Mouse (Mus musculus) embryo, embryonic 10 days (tissue): ENCODE measurements at regions not wholly inside any gene's neighbourhood (a gene's known extent, or its start where the extent isn't known, plus 50 kb on each side); places are given as distances from the start of the nearest gene placed in this dataset.
"Not testable (repeated sequence)": the region's sequence is repeated elsewhere in the genome, so short reads cannot be mapped to it uniquely, and the experiment has no call there.

ENCODE experiments used
- DNase-seq: peaks from one replicate; pipeline ENCODE4 v3.0.0-alpha.2; 2015; ENCODE audit warnings: low spot score

DNA sequence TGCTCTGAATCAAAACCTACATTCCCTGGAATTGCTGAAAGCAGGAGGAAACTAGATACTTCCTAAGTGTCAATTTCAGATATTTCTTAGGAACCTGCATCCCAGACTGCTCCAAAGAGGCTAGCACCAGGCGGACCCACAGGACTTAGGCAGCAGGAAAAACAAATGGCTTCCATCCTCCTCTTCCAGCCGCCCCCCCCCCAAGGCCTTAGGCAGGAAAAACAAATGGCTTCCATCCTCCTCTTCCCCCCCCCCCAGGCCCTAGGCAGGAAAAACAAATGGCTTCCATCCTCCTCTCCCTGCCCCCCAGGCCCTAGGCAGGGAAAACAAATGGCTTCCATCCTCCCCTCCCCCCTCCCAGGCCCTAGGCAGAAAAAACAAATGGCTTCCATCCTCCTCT is 64.5 kb upstream of the Nap1l2 start:
- DNase-seq = no peak

DNA sequence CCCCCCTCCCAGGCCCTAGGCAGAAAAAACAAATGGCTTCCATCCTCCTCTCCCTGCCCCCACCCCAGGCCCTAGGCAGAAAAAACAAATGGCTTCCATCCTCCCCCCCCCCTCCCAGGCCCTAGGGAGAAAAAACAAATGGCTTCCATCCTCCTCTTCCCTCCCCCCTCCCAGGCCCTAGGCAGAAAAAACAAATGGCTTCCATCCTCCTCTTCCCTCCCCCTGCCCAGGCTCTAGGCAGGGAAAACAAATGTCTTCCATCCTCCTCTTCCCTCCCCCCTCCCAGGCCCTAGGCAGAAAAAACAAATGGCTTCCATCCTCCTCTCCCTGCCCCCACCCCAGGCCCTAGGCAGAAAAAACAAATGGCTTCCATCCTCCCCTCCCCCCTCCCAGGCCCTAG is 65.0 kb upstream of the Nap1l2 start:
- DNase-seq = not testable (repeated sequence)

DNA sequence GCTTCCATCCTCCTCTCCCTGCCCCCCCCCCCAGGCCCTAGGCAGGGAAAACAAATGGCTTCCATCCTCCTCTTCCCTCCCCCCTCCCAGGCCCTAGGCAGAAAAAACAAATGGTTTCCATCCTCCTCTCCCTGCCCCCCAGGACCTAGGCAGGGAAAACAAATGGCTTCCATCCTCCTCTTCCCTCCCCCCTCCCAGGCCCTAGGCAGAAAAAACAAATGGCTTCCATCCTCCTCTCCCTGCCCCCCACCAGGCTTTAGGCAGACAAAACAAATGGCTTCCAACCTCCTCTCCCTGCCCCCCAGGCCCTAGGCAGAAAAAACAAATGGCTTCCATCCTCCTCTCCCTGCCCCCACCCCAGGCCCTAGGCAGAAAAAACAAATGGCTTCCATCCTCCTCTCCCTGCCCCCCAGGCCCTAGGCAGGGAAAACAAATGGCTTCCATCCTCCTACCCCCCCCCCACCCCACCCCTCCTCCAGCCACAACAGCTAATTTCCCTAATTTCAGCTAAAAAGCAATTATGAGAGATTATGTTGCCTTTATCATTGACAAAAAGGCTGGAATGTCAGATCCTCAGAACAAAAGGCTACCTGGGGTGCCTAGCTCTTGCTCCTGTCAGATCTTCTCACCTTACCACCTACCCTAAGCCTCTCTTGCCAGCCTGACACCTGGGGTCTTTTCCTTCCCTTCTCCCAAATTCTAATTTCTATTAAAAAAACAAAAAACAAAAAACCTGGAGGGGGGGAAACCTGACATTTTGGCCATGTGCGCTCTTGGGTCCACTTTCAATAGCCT is 65.8 kb upstream of the Nap1l2 start:
- DNase-seq = not testable (repeated sequence)

DNA sequence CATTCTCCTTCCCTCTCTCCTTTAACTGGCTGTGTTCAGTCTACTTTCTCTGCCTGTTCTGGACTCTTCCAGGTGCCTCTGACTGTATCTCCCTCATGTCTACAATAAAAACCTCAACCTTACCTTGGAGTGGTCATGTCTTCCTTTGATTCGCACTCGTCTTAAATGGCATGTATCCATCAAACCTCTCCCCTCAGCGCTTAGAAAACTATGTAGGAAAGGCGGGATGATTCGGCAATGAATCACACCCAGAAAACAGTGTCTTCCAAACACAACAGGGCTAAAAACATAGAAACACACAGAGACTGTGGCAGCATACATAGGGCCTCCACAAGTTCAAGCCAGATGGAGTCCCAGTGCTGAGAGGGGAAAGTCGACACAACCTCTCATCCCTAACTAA is 66.4 kb upstream of the Nap1l2 start:
- no peak for DNase-seq

DNA sequence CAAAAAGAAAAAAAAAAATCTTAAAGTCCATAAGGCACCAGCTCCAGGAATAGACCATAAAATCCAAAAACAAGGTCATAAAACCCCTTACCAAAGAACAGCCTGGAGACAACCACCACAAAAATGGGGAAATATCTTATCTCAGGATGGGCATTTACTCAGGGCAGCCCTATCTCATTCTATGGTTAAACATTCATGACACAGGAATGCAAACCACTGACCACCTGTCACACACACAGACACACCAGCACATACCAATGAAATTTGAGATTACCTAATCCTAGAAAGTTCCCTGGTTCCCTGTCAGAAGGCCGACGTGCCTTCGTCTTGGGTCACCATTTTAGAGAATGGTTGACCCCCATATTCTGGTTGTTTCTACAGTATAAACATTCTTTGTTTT is 66.3 kb upstream of the Cdx4 start:
- no peak for DNase-seq

DNA sequence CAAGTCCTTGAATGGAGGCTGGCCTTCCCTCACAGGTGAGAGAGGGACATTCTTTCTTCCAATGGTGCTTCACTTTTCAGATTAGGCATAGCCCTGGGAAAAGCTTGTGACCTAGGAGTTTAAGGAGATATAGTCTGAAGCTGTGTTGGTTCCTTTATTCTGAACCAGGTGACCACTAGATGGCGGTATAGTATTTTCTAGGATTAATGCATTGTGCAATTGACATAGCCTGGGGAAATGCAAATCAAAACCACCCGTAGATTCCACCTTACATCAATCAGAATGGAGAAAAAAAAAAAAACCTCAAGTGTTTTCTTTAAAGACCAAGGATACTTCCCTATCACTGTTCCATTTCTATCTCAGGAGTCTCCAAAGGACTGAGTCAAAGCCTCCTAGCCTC is 61.3 kb upstream of the Cdx4 start:
- DNase-seq = peak; percentile 67
